Mouse (Mus musculus): ENCODE data around the gene Guca1b. TPM values are rescaled to one million over a fixed set of nuclear protein-coding genes. Genes with fewer than 3 reads are reported as not detected.

The Guca1b gene
- polyA plus RNA-seq, 1 experiment, result 3.1 TPM

DNA sequence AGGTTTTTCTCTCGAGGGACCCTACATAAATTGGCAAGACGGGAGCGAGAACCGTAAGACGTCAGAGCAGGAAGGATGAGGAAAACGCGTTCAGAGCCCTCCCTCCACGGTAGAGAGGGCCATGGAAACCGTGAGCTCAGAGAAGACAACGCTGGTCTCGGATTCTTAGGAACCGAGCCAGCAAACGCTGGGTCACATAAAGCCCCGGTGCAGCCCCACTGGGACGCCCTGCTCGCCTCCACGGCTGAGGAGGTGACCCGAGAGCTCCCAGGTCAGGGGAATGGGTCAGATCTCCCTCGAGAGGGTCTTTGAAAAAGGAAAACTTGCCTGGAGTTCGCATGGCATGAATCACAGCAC is 16.1 kb upstream of the Guca1b start:
- TF ChIP-seq POLR2A (IDR thresholded peaks at IDR 0.05; ENCODE audit: control insufficient read depth, extremely low read depth, insufficient read depth, low read length, poor library complexity) (no peak), CTCF (IDR thresholded peaks at IDR 0.05; ENCODE audit: borderline replicate concordance, control insufficient read depth, extremely low read depth, insufficient read depth, low read length, poor library complexity) (no peak)
- H3K4me1 ChIP-seq (replicated peaks; ENCODE audit: control insufficient read depth, insufficient read depth, low read length), result peaks cover 7% of the 10 kb centered on the region
- H3K27me3 ChIP-seq (ENCODE audit: control insufficient read depth, insufficient read depth, low read length), result no peaks in the 10 kb centered on the region
- H3K36me3 ChIP-seq (ENCODE audit: control insufficient read depth, insufficient read depth, low read length), result no peaks in the 10 kb centered on the region
- no peak for DNase-seq
- WGBS, result 5% methylated on average over 20 of the region's 20 CpGs
- no peak overlapping the region for H3K27ac ChIP-seq (ENCODE audit: control insufficient read depth, insufficient read depth, low read length)
- peak overlapping the region; percentile 51 for H3K4me3 ChIP-seq (ENCODE audit: control insufficient read depth, insufficient read depth, low read length)

DNA sequence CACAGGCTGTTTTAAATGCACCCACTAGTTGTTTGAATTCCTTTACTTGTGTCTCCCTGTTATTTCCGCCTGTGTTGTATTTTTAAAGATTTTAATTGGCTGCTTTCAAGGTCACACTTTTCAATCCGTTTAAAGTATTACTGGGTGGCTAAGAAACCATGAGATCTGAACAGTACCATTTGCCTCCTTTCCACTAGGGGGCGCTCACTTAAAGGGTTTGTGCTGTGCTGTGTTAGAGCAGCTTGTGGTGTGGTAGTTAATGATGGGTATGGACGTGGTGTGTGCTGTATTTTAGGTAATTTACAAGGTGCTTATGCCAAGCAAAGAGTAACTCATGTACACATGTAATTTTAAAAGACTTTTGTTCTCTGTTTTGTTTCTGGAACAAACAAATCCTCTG is 13.7 kb upstream of the Guca1b start:
- H3K27me3 ChIP-seq (ENCODE audit: control insufficient read depth, insufficient read depth, low read length), result no peaks in the 10 kb centered on the region
- H3K27ac ChIP-seq (ENCODE audit: control insufficient read depth, insufficient read depth, low read length), result no peak overlapping the region
- H3K4me3 ChIP-seq (ENCODE audit: control insufficient read depth, insufficient read depth, low read length), result no peak overlapping the region
- H3K4me1 ChIP-seq (replicated peaks; ENCODE audit: control insufficient read depth, insufficient read depth, low read length), result peaks cover 7% of the 10 kb centered on the region
- DNase-seq, result peak; percentile 58
- WGBS, result 15% methylated on average over 4 of the region's 4 CpGs
- H3K36me3 ChIP-seq (ENCODE audit: control insufficient read depth, insufficient read depth, low read length), result peaks cover 8% of the 10 kb centered on the region; the same call in 1 of the 2 replicates
- TF ChIP-seq CTCF (IDR thresholded peaks at IDR 0.05; ENCODE audit: borderline replicate concordance, control insufficient read depth, extremely low read depth, insufficient read depth, low read length, poor library complexity) (no peak), POLR2A (IDR thresholded peaks at IDR 0.05; ENCODE audit: control insufficient read depth, extremely low read depth, insufficient read depth, low read length, poor library complexity) (no peak)

- Histone ChIP-seq H3K36me3 (ENCODE audit: control insufficient read depth, insufficient read depth, low read length) (peaks cover 14% of the 10 kb centered on the region; the same call in 1 of the 2 replicates), H3K4me3 (ENCODE audit: control insufficient read depth, insufficient read depth, low read length) (no peak overlapping the region), H3K27me3 (ENCODE audit: control insufficient read depth, insufficient read depth, low read length) (no peaks in the 10 kb centered on the region), H3K4me1 (replicated peaks; ENCODE audit: control insufficient read depth, insufficient read depth, low read length) (peaks cover 6% of the 10 kb centered on the region), H3K27ac (ENCODE audit: control insufficient read depth, insufficient read depth, low read length) (no peak overlapping the region)
- no peak for DNase-seq
- TF ChIP-seq CTCF (IDR thresholded peaks at IDR 0.05; ENCODE audit: borderline replicate concordance, control insufficient read depth, extremely low read depth, insufficient read depth, low read length, poor library complexity) (no peak), POLR2A (IDR thresholded peaks at IDR 0.05; ENCODE audit: control insufficient read depth, extremely low read depth, insufficient read depth, low read length, poor library complexity) (no peak)
- 94% methylated on average over 6 of the region's 6 CpGs for WGBS
These were observed 11.2 kb upstream of the Guca1b start for GRCm38 (mm10) chr17:47373991-47374390.

DNA sequence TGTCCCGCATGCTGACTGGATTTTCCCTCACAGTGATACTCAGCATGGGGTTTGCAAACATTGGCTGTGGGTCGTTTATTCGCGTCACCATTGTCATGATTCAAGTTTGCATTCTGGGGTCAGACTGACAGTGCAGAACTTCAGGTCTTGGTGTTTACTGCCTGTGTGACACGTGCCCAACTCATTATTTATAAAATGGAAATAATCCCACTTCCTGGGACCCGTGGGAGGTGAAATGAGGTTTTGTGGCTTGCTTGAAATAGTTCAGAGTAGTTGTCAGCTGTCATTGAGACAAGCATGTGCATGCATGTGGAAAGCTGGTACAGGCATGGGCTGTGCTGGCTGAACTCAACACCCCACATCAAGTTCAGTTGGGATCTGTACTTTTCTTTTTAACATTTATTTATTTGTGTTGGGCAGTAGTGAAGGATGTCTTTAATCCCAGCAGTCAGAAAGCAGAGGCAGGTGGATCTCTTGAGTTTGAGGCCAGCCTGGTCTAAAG is 8.4 kb upstream of the Guca1b start:
- WGBS, result 60% methylated on average over 6 of the region's 6 CpGs
- no peak for DNase-seq
- peaks cover 14% of the 10 kb centered on the region; the same call in 1 of the 2 replicates for H3K36me3 ChIP-seq (ENCODE audit: control insufficient read depth, insufficient read depth, low read length)
- no peaks in the 10 kb centered on the region for H3K27me3 ChIP-seq (ENCODE audit: control insufficient read depth, insufficient read depth, low read length)
- no peak overlapping the region for H3K4me3 ChIP-seq (ENCODE audit: control insufficient read depth, insufficient read depth, low read length)
- no peak overlapping the region for H3K27ac ChIP-seq (ENCODE audit: control insufficient read depth, insufficient read depth, low read length)
- H3K4me1 ChIP-seq (replicated peaks; ENCODE audit: control insufficient read depth, insufficient read depth, low read length), result no peaks in the 10 kb centered on the region
- no peak for TF ChIP-seq POLR2A (IDR thresholded peaks at IDR 0.05; ENCODE audit: control insufficient read depth, extremely low read depth, insufficient read depth, low read length, poor library complexity)
- no peak for TF ChIP-seq CTCF (IDR thresholded peaks at IDR 0.05; ENCODE audit: borderline replicate concordance, control insufficient read depth, extremely low read depth, insufficient read depth, low read length, poor library complexity)

DNA sequence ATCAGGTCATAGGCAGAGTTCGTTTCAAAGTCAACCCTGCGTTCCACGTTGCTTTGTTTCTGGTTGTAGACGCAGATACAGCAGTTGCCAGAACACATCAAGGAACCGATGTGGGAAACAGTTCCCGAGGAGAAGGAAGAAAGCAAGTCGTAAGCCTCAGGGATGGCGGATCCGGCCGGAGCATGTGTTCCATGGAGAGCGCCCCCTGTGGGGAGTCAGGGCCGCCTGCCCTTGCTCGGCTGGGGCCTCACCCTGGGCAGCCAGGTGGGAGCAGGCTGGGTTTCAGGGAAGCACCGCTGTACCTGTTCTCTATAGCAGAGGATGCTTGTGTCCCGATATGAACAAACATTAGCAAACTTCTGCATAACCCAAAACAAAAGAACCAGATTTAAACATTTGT is 7.1 kb upstream of the Guca1b start:
- peaks cover 14% of the 10 kb centered on the region; the same call in 1 of the 2 replicates for H3K36me3 ChIP-seq (ENCODE audit: control insufficient read depth, insufficient read depth, low read length)
- TF ChIP-seq POLR2A (IDR thresholded peaks at IDR 0.05; ENCODE audit: control insufficient read depth, extremely low read depth, insufficient read depth, low read length, poor library complexity) (no peak), CTCF (IDR thresholded peaks at IDR 0.05; ENCODE audit: borderline replicate concordance, control insufficient read depth, extremely low read depth, insufficient read depth, low read length, poor library complexity) (no peak)

DNA sequence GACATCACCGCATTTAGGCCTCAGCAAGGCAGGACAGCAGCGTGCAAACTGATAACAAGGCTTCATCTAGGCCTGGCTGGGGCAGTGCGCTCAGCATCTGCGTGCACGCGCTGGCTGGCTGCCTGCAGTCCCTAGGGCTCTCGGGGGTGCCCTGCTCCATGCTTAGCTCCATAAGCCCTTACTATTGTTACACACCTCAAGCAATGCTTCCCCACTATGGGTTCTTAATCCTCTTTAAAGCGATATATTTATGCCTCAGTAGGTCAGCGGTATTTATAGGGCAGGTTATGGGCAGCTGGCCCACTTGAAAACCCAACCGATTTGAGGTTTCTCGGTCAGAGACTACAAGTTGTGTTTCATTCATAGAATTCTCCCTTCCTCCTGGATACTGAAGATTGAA is 3.3 kb upstream of the Guca1b start:
- peaks cover 2% of the 10 kb centered on the region; the same call in 1 of the 2 replicates for H3K36me3 ChIP-seq (ENCODE audit: control insufficient read depth, insufficient read depth, low read length)
- no peaks in the 10 kb centered on the region for H3K4me1 ChIP-seq (replicated peaks; ENCODE audit: control insufficient read depth, insufficient read depth, low read length)
- DNase-seq, result no peak
- H3K27ac ChIP-seq (ENCODE audit: control insufficient read depth, insufficient read depth, low read length), result no peak overlapping the region
- WGBS, result 95% methylated on average over 11 of the region's 11 CpGs
- no peaks in the 10 kb centered on the region for H3K27me3 ChIP-seq (ENCODE audit: control insufficient read depth, insufficient read depth, low read length)
- H3K4me3 ChIP-seq (ENCODE audit: control insufficient read depth, insufficient read depth, low read length), result no peak overlapping the region
- TF ChIP-seq CTCF (IDR thresholded peaks at IDR 0.05; ENCODE audit: borderline replicate concordance, control insufficient read depth, extremely low read depth, insufficient read depth, low read length, poor library complexity), result no peak
- TF ChIP-seq POLR2A (IDR thresholded peaks at IDR 0.05; ENCODE audit: control insufficient read depth, extremely low read depth, insufficient read depth, low read length, poor library complexity), result no peak

More for the DNA sequence above, 7.1 kb upstream of the Guca1b start:
- no peak overlapping the region for H3K4me3 ChIP-seq (ENCODE audit: control insufficient read depth, insufficient read depth, low read length)
- H3K4me1 ChIP-seq (replicated peaks; ENCODE audit: control insufficient read depth, insufficient read depth, low read length), result no peaks in the 10 kb centered on the region
- H3K27ac ChIP-seq (ENCODE audit: control insufficient read depth, insufficient read depth, low read length), result no peak overlapping the region
- H3K27me3 ChIP-seq (ENCODE audit: control insufficient read depth, insufficient read depth, low read length), result no peaks in the 10 kb centered on the region
- DNase-seq, result no peak
- 95% methylated on average over 15 of the region's 15 CpGs for WGBS

GRCm38 (mm10) chr17:47383266-47383665 is 1.9 kb upstream of the Guca1b start:
- Histone ChIP-seq H3K36me3 (ENCODE audit: control insufficient read depth, insufficient read depth, low read length) (no peaks in the 10 kb centered on the region), H3K27ac (ENCODE audit: control insufficient read depth, insufficient read depth, low read length) (no peak overlapping the region), H3K27me3 (ENCODE audit: control insufficient read depth, insufficient read depth, low read length) (no peaks in the 10 kb centered on the region), H3K4me3 (ENCODE audit: control insufficient read depth, insufficient read depth, low read length) (no peak overlapping the region), H3K4me1 (replicated peaks; ENCODE audit: control insufficient read depth, insufficient read depth, low read length) (no peaks in the 10 kb centered on the region)
- no peak for DNase-seq
- TF ChIP-seq CTCF (IDR thresholded peaks at IDR 0.05; ENCODE audit: borderline replicate concordance, control insufficient read depth, extremely low read depth, insufficient read depth, low read length, poor library complexity), result no peak
- TF ChIP-seq POLR2A (IDR thresholded peaks at IDR 0.05; ENCODE audit: control insufficient read depth, extremely low read depth, insufficient read depth, low read length, poor library complexity), result no peak
- WGBS, result 89% methylated on average over 4 of the region's 4 CpGs
